Mouse (Mus musculus) limb, embryonic 14.5 days (tissue): ENCODE measurements around the gene C4bp. TPM values are rescaled to one million over a fixed set of nuclear protein-coding genes. Genes with fewer than 3 reads are reported as not detected.

ENCODE experiments used
- ATAC-seq: fragments of 200-750 bp; cut with Nextera tagmentation; 2 replicates; pipeline ENCODE4 v1.8.0; 2017; ENCODE audit warnings: low read depth, moderate number of reproducible peaks, moderate TSS enrichment; ENCODE audit not compliant: low FRiP score
- DNase-seq: peaks from one replicate; pipeline ENCODE4 v3.0.0-alpha.2; 2015; ENCODE audit warnings: low spot score
- H3K27ac ChIP-seq: fragments of 300-500 bp; sonication (generic); replicated peaks from 2 replicates; pipeline ENCODE4 v1.5.1; 2014; ENCODE audit warnings: low read depth, mild to moderate bottlenecking, low read length, moderate library complexity, mixed read lengths
- H3K27me3 ChIP-seq: fragments of 300-500 bp; sonication (generic); 2 replicates; pipeline ENCODE4 v1.6.1; 2014; ENCODE audit warnings: low read length, mixed read lengths; ENCODE audit not compliant: control insufficient read depth, insufficient read depth
- H3K36me3 ChIP-seq: fragments of 300-500 bp; sonication (generic); 2 replicates; pipeline ENCODE4 v1.6.1; 2014; ENCODE audit warnings: mild to moderate bottlenecking, low read length, moderate library complexity, mixed read lengths; ENCODE audit not compliant: control insufficient read depth, insufficient read depth
- H3K4me1 ChIP-seq: fragments of 300-500 bp; sonication (generic); 2 replicates; pipeline ENCODE4 v1.6.1; 2014; ENCODE audit warnings: antibody characterized with exemption, low read length, mixed read lengths; ENCODE audit not compliant: control insufficient read depth, insufficient read depth
- H3K4me2 ChIP-seq: fragments of 300-500 bp; sonication (generic); replicated peaks from 2 replicates; pipeline ENCODE4 v1.6.1; 2014; ENCODE audit warnings: low read depth, mild to moderate bottlenecking, low read length, moderate library complexity; ENCODE audit not compliant: severe bottlenecking
- H3K4me3 ChIP-seq: fragments of 300-500 bp; sonication (generic); replicated peaks from 2 replicates; pipeline ENCODE4 v1.5.1; 2014; ENCODE audit warnings: low read length
- H3K9ac ChIP-seq: fragments of 300-500 bp; sonication (generic); 2 replicates; pipeline ENCODE4 v1.6.1; 2014; ENCODE audit warnings: mild to moderate bottlenecking, low read depth, low read length, moderate library complexity; ENCODE audit not compliant: severe bottlenecking
- H3K9me3 ChIP-seq: fragments of 300-500 bp; sonication (generic); 2 replicates; pipeline ENCODE4 v1.6.1; 2016; ENCODE audit warnings: low read length; ENCODE audit not compliant: control insufficient read depth
- POLR2A ChIP-seq: fragments of 200-500 bp; IDR thresholded peaks from 2 replicates; pipeline ENCODE4 v1.8.0; 2012; ENCODE audit warnings: inconsistent platforms, mild to moderate bottlenecking, moderate library complexity, borderline replicate concordance; ENCODE audit not compliant: insufficient read depth, insufficient read length; ENCODE audit errors: extremely low read depth
- WGBS: fragments of 180-500 bp; shearing (Covaris S2); extraction: QIAGEN DNeasy Blood & Tissue Kit; methylation state at CpG from one replicate; pipeline ENCODE4 v1.1.7; 2014; 5-methylcytosine and 5-hydroxymethylcytosine counted together
- polyA plus RNA-seq, 2 experiments: library from polyadenylated mRNA; depleted of rRNA in 1 of 2; stranded (reverse) in 1 of 2; unstranded in 1 of 2; fragments of >200 nt; fragmentation: Nextera tagmentation in 1 of 2; extraction: Ambion mirVana in 1 of 2; gene quantifications; 2 replicates each; pipeline versions ENCODE4 v1.2.1 to v1.2.3; 2012 to 2014

Gene C4bp
- polyA plus RNA-seq (2012; rRNA removed) = 0.03 TPM in 1 of 2 replicates, not detected in the other
- not detected in 2 replicates for polyA plus RNA-seq (2014; fragmentation: Nextera tagmentation; extraction: Ambion mirVana)

GRCm38 (mm10) chr1:130661454-130661853, at the start of gene C4bp:
Gene C4bp (minus strand): TSS chr1:130661632.
- Histone ChIP-seq H3K4me3 (no peak within 1 kb of the TSS), H3K4me1 (no peaks in the 10 kb centered on the region), H3K9ac (no peak within 1 kb of the TSS), H3K4me2 (no peak within 1 kb of the TSS), H3K27me3 (no peaks in the 10 kb centered on the region), H3K27ac (no peak within 1 kb of the TSS), H3K36me3 (no peaks in the 10 kb centered on the region), H3K9me3 (no peaks in the 10 kb centered on the region)
- ATAC-seq (no peak), DNase-seq (no peak)
- TF ChIP-seq POLR2A = no peak
- 89% methylated on average over 3 of the region's 3 CpGs for WGBS

- Histone ChIP-seq H3K9me3 (no peaks in the 10 kb centered on the region), H3K27ac (no peak overlapping the region), H3K4me3 (no peak overlapping the region), H3K4me2 (no peak overlapping the region), H3K9ac (no peak overlapping the region), H3K36me3 (peaks cover 15% of the 10 kb centered on the region), H3K27me3 (no peaks in the 10 kb centered on the region), H3K4me1 (no peaks in the 10 kb centered on the region)
- 92% methylated on average over 22 of the region's 22 CpGs for WGBS
- DNase-seq (no peak), ATAC-seq (no peak)
- TF ChIP-seq POLR2A = no peak
These were observed 49.0 kb upstream of the C4bp start for GRCm38 (mm10) chr1:130710283-130711080.

GRCm38 (mm10) chr1:130703613-130704012, 42.2 kb upstream of the C4bp start:
- Histone ChIP-seq H3K4me1 (no peaks in the 10 kb centered on the region), H3K27me3 (no peaks in the 10 kb centered on the region), H3K4me3 (no peak overlapping the region), H3K4me2 (no peak overlapping the region), H3K9me3 (no peaks in the 10 kb centered on the region), H3K27ac (no peak overlapping the region), H3K36me3 (peaks cover 54% of the 10 kb centered on the region), H3K9ac (no peak overlapping the region)
- 71% methylated on average over 2 of the region's 2 CpGs for WGBS
- ATAC-seq = no peak
- no peak for DNase-seq
- TF ChIP-seq POLR2A = no peak

- no peak for ATAC-seq
- Histone ChIP-seq H3K4me2 (no peak overlapping the region), H3K4me1 (no peaks in the 10 kb centered on the region), H3K27ac (no peak overlapping the region), H3K9ac (no peak overlapping the region), H3K9me3 (no peaks in the 10 kb centered on the region), H3K27me3 (no peaks in the 10 kb centered on the region), H3K36me3 (peaks cover 59% of the 10 kb centered on the region), H3K4me3 (no peak overlapping the region)
- 90% methylated on average over 11 of the region's 11 CpGs for WGBS
- DNase-seq = no peak
- TF ChIP-seq POLR2A = no peak
These were observed 40.5 kb upstream of the C4bp start for GRCm38 (mm10) chr1:130701976-130702375.

GRCm38 (mm10) chr1:130699937-130700633, 38.7 kb upstream of the C4bp start:
- Histone ChIP-seq H3K27me3 (no peaks in the 10 kb centered on the region), H3K9ac (no peak overlapping the region), H3K4me3 (no peak overlapping the region), H3K4me2 (no peak overlapping the region), H3K4me1 (no peaks in the 10 kb centered on the region), H3K9me3 (no peaks in the 10 kb centered on the region), H3K27ac (no peak overlapping the region), H3K36me3 (peaks cover 50% of the 10 kb centered on the region)
- no peak for TF ChIP-seq POLR2A
- 90% methylated on average over 10 of the region's 10 CpGs for WGBS
- DNase-seq (no peak), ATAC-seq (no peak)
